Mouse (Mus musculus): ENCODE measurements at regions not wholly inside any gene's neighbourhood (a gene's known extent, or its start where the extent isn't known, plus 50 kb on each side); places are given as distances from the start of the nearest gene placed in this dataset.

GRCm38 (mm10) chr3:115818734-115819133 is 68.9 kb upstream of the Dph5 start:
- 73% methylated on average over 7 of the region's 7 CpGs for WGBS
- no peak overlapping the region for H3K27ac ChIP-seq
- no peaks in the 10 kb centered on the region for H3K9me3 ChIP-seq
- no peak for ATAC-seq (ENCODE audit: low FRiP score)
- H3K9ac ChIP-seq = no peak overlapping the region
- H3K4me2 ChIP-seq = no peak overlapping the region
- H3K4me1 ChIP-seq (replicated peaks) = no peaks in the 10 kb centered on the region
- no peak overlapping the region for H3K4me3 ChIP-seq
- H3K27me3 ChIP-seq = no peaks in the 10 kb centered on the region
- H3K36me3 ChIP-seq = no peaks in the 10 kb centered on the region

- no peaks in the 10 kb centered on the region for H3K27me3 ChIP-seq
- ATAC-seq (ENCODE audit: low FRiP score) = no peak
- H3K4me3 ChIP-seq = no peak overlapping the region
- H3K9me3 ChIP-seq = no peaks in the 10 kb centered on the region
- WGBS = 71% methylated on average over 7 of the region's 7 CpGs
- H3K4me2 ChIP-seq = no peak overlapping the region
- H3K9ac ChIP-seq = no peak overlapping the region
- no peak overlapping the region for H3K27ac ChIP-seq
- no peaks in the 10 kb centered on the region for H3K4me1 ChIP-seq (replicated peaks)
- no peaks in the 10 kb centered on the region for H3K36me3 ChIP-seq
These were observed 68.1 kb upstream of the Dph5 start for GRCm38 (mm10) chr3:115819401-115820138.

- no peaks in the 10 kb centered on the region for H3K4me1 ChIP-seq (replicated peaks)
- 72% methylated on average over 8 of the region's 8 CpGs for WGBS
- no peak for ATAC-seq (ENCODE audit: low FRiP score)
- H3K4me2 ChIP-seq = no peak overlapping the region
- no peaks in the 10 kb centered on the region for H3K9me3 ChIP-seq
- no peaks in the 10 kb centered on the region for H3K36me3 ChIP-seq
- H3K27ac ChIP-seq = no peak overlapping the region
- no peak overlapping the region for H3K9ac ChIP-seq
- H3K27me3 ChIP-seq = no peaks in the 10 kb centered on the region
- no peak overlapping the region for H3K4me3 ChIP-seq
These were observed 67.5 kb upstream of the Dph5 start for GRCm38 (mm10) chr3:115820139-115820481.

- H3K4me1 ChIP-seq (replicated peaks) = no peaks in the 10 kb centered on the region
- H3K27ac ChIP-seq = no peak overlapping the region
- H3K4me3 ChIP-seq = no peak overlapping the region
- no peak for ATAC-seq (ENCODE audit: low FRiP score)
- no peaks in the 10 kb centered on the region for H3K36me3 ChIP-seq
- no peaks in the 10 kb centered on the region for H3K9me3 ChIP-seq
- H3K4me2 ChIP-seq = no peak overlapping the region
- no peak overlapping the region for H3K9ac ChIP-seq
- no peaks in the 10 kb centered on the region for H3K27me3 ChIP-seq
- 81% methylated on average over 2 of the region's 2 CpGs for WGBS
These were observed 66.0 kb upstream of the Dph5 start for GRCm38 (mm10) chr3:115821627-115822026.

- 56% methylated on average over 6 of the region's 6 CpGs for WGBS
These were observed 65.1 kb upstream of the Dph5 start for GRCm38 (mm10) chr3:115822491-115822890.

GRCm38 (mm10) chr3:115823741-115824140 is 63.9 kb upstream of the Dph5 start:
- Histone ChIP-seq H3K36me3 (no peaks in the 10 kb centered on the region), H3K27me3 (no peaks in the 10 kb centered on the region), H3K9me3 (no peaks in the 10 kb centered on the region), H3K4me2 (no peak overlapping the region), H3K9ac (no peak overlapping the region), H3K27ac (no peak overlapping the region), H3K4me3 (no peak overlapping the region), H3K4me1 (replicated peaks) (no peaks in the 10 kb centered on the region)
- no peak for ATAC-seq (ENCODE audit: low FRiP score)
- WGBS = 90% methylated on average over 5 of the region's 5 CpGs

More at GRCm38 (mm10) chr3:115822491-115822890, 65.1 kb upstream of the Dph5 start:
- no peak overlapping the region for H3K27ac ChIP-seq
- H3K27me3 ChIP-seq = no peaks in the 10 kb centered on the region
- no peak overlapping the region for H3K4me2 ChIP-seq
- no peak for ATAC-seq (ENCODE audit: low FRiP score)
- H3K36me3 ChIP-seq = no peaks in the 10 kb centered on the region
- H3K4me1 ChIP-seq (replicated peaks) = no peaks in the 10 kb centered on the region
- no peaks in the 10 kb centered on the region for H3K9me3 ChIP-seq
- no peak overlapping the region for H3K9ac ChIP-seq
- H3K4me3 ChIP-seq = no peak overlapping the region

- no peak overlapping the region for H3K9ac ChIP-seq
- no peak overlapping the region for H3K27ac ChIP-seq
- no peaks in the 10 kb centered on the region for H3K4me1 ChIP-seq (replicated peaks)
- WGBS = 55% methylated on average over 2 of the region's 2 CpGs
- H3K4me3 ChIP-seq = no peak overlapping the region
- no peak overlapping the region for H3K4me2 ChIP-seq
- no peak for ATAC-seq (ENCODE audit: low FRiP score)
- no peaks in the 10 kb centered on the region for H3K27me3 ChIP-seq
- H3K36me3 ChIP-seq = no peaks in the 10 kb centered on the region
- H3K9me3 ChIP-seq = no peaks in the 10 kb centered on the region
These were observed 62.8 kb upstream of the Dph5 start for GRCm38 (mm10) chr3:115824792-115825191.

GRCm38 (mm10) chr3:115835381-115835780 is 52.3 kb upstream of the Dph5 start:
- Histone ChIP-seq H3K4me3 (no peak overlapping the region), H3K36me3 (no peaks in the 10 kb centered on the region), H3K27ac (no peak overlapping the region), H3K9me3 (no peaks in the 10 kb centered on the region), H3K4me2 (no peak overlapping the region), H3K27me3 (no peaks in the 10 kb centered on the region), H3K4me1 (replicated peaks) (no peaks in the 10 kb centered on the region), H3K9ac (no peak overlapping the region)
- no peak for ATAC-seq (ENCODE audit: low FRiP score)

- Histone ChIP-seq H3K4me2 (no peak overlapping the region), H3K4me1 (replicated peaks) (no peaks in the 10 kb centered on the region), H3K27ac (no peak overlapping the region), H3K27me3 (no peaks in the 10 kb centered on the region), H3K4me3 (no peak overlapping the region), H3K9me3 (no peaks in the 10 kb centered on the region), H3K9ac (no peak overlapping the region), H3K36me3 (no peaks in the 10 kb centered on the region)
- ATAC-seq (ENCODE audit: low FRiP score) = no peak
- WGBS = 84% methylated on average over 1 of the region's 1 CpGs
These were observed 49.9 kb upstream of the Dph5 start for GRCm38 (mm10) chr3:115837617-115838216.
